Mouse (Mus musculus) E14TG2a.4 (cell line): ENCODE measurements around the gene Vwa5b2.
A peak's percentile ranks its signal among the peaks of the same experiment; 100 is the strongest.

ENCODE experiments used
- CTCF ChIP-seq: conservative IDR thresholded peaks from 2 replicates; pipeline ENCODE4 v1.5.1; 2014; ENCODE audit warnings: low read length
- NANOG ChIP-seq: IDR thresholded peaks from 2 replicates; pipeline ENCODE4 v1.6.1; 2014; ENCODE audit warnings: borderline replicate concordance, low read length, mixed read lengths
- POU5F1 ChIP-seq: IDR thresholded peaks from 2 replicates; pipeline ENCODE4 v1.6.1; 2014; ENCODE audit warnings: low read length, borderline replicate concordance

GRCm38 (mm10) chr16:20653315-20653714 is 64.0 kb downstream of the Vwa5b2 start:
- peak; percentile 23 for TF ChIP-seq CTCF
- no peak for TF ChIP-seq NANOG
- no peak for TF ChIP-seq POU5F1
